Mouse (Mus musculus): ENCODE results near the gene Acacb.

- TF ChIP-seq CTCF (IDR thresholded peaks at IDR 0.05; ENCODE audit: low read depth) = peak; percentile 10
- TF ChIP-seq EP300 (optimal IDR thresholded peaks at IDR 0.05) = no peak
These were observed 52.9 kb downstream of the Acacb start for GRCm38 (mm10) chr5:114199116-114199777.
